Mouse (Mus musculus) forelimb bud, embryonic 11.5 days (tissue): ENCODE results near the gene Anapc16.
A peak's percentile ranks its signal among the peaks of the same experiment; 100 is the strongest.

Source experiments
- DNase-seq: peaks from one replicate; pipeline ENCODE4 v3.0.0-alpha.2; 2012; ENCODE audit warnings: low read depth, low spot score

The Anapc16 gene

DNA sequence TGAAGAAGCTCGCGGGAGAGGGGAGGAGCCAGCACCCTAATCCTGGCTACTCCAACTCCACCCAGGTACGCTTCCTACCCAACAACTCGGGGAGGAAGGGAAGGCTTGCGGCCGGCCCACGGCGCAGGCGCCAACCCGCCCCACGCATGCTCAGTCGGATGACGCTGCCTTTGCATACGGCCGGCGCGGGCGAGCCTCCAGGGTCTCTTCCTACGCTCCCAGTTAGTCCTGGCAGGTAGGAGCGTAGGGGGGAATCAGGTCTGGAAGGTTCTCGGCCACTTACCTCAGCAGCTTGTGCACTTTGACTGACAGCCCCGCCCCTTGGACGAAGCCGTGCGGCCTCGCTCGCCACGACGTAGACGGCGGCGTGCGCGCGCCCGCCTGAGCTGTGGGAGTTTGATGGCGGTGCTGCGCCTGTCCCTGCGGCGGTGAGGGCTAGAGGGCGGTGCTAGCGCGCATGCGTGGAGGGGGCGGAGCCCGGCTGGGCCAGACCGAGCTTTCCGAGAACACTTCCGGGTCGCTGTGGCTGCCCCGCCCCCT lies at the start of gene Anapc16, which contains the start of gene Ascc1:
Gene Anapc16, minus strand, starts transcription at position 463 of the 540 bp plus-strand sequence.
Gene Ascc1, plus strand, starts transcription at position 133 of the 540 bp plus-strand sequence.
- DNase-seq: peak; percentile 97

DNA sequence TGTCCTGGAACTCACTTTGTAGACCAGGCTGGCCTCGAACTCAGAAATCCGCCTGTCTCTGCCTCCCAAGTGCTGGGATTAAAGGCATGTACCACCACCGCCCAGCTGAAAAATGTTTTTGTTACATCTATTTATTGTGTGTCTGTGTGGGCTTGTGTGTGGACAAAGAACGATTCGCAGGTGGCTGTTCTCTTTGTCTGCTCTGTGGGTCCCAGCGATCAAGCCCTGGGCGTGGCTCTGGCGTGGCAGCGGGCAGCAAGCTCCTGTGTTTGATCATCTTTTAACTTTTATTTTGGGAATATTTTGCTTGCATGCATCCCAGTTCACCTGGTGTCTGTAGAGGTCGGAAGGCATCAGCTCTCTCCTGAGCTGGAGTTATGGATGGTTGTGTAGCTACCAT lies 47.6 kb upstream of the Anapc16 start:
- DNase-seq: no peak

DNA sequence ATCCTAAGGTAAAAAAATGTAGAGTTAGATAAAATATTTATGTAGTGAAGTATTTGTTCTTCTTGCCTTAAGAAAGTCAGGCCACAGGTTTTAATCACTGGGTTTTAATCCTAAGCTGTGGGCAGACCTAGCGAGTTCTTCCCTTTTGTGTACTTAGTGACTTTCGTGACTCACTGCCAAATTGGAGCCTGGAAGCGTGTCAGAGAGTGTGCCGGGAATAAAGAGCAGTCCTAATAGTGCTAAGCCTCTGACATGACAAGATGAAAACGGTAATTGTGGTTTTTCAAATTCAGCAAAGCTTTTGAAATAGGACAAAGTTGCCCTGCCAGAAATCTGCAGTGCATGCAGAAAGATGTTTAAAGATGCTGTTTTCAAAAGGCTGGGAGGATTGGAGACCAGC lies 43.8 kb upstream of the Anapc16 start:
- DNase-seq: no peak

DNA sequence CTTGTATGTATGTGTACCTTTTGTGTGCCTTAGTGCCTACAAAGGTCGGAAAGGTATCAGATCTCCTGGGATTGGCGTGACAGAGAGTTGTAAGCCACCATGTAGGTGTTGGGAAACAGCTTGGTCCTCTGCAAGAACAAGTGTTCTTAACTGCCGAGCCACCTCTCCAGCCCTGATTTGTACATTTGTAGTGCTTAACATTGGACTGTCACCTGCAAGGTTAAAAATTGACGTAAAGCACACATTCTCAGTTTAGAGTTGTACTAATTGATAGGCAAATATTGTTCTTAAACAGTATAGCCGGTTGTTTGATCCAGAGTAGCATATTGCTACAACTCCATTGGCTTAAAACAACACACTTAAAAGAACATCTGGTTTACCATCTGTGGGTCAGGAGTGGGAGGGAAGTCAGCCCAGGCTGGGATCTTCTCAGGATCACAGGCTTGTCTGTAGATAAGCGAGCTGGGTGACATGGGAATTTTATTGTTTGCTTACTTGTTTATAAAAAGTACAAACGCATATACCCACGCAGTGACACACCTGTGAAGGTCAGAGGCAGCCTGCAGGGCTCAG lies 39.5 kb upstream of the Anapc16 start:
- no peak for DNase-seq

GRCm38 (mm10) chr10:60035744-60036143 lies 32.8 kb upstream of the Anapc16 start:
- no peak for DNase-seq

DNA sequence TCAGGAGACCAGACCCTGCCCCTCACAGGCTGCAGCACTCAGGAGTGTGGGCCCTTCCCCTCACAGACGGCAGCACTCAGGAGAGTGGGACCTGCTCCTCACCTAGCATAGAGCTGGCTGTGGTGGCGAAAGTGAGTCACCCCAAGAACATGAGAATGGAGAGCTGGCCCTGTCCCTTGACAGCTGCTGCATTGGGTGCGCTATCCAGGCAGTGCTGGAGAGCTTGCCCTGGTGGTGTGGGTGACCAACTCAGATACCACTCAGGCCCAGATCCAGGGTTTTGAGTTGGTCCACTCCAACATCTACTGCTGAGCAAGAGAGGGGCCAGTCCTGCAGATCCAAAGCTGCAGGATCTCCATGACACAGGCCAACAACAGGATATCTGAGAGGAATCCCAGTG lies 31.7 kb upstream of the Anapc16 start:
- no peak for DNase-seq

GRCm38 (mm10) chr10:60033064-60033463 lies 30.1 kb upstream of the Anapc16 start:
- DNase-seq: no peak

DNA sequence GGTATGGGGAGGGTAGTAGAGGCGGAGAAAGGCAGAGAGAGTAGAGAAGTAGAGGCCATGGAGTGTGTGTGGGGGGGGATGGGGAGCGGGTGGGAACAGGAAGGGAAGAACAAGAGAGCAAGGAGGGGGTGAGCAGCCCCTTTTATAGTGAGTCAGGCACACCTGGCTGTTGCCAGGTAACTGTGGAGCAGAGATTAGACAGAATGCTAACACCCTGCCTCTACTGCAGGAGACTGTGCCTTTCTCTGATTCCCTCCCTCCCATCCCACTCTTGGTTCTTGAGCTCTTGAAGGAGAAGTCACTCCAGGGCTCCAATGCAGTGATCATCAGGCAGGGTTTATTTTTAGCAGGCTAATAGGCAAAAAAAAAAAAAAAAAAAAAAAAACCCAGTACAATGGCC lies 29.7 kb upstream of the Anapc16 start:
- no peak for DNase-seq

GRCm38 (mm10) chr10:60031985-60032384 lies 29.1 kb upstream of the Anapc16 start:
- no peak for DNase-seq

GRCm38 (mm10) chr10:60031562-60031961 lies 28.6 kb upstream of the Anapc16 start:
- DNase-seq: no peak

- no peak for DNase-seq
Measured at GRCm38 (mm10) chr10:60029387-60029786, 26.5 kb upstream of the Anapc16 start.

GRCm38 (mm10) chr10:60028979-60029378 lies 26.0 kb upstream of the Anapc16 start:
- DNase-seq: no peak

DNA sequence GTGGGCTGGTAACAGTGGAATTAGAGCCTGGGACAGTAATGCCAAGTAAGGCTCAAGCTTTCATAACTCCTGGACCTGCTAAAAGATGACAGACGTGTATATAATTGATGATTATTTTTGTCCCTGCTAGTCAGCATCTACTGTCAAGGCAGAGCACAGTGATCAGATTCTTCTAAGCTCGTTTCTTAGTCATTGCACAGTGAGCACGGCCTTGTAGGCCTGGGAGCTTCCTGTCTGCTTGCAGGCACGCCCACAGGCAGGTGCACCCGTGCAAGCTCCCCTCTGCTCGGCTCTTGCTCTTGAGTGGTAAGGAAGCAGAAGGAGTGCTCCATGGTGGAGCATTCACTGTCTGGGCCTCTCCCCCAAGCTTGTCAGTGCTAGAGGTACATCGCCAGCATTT lies 25.2 kb upstream of the Anapc16 start:
- DNase-seq: no peak

- DNase-seq: peak; percentile 63
Measured at GRCm38 (mm10) chr10:60027619-60028084, 24.7 kb upstream of the Anapc16 start.

GRCm38 (mm10) chr10:60026759-60027395 lies 23.9 kb upstream of the Anapc16 start:
- no peak for DNase-seq

DNA sequence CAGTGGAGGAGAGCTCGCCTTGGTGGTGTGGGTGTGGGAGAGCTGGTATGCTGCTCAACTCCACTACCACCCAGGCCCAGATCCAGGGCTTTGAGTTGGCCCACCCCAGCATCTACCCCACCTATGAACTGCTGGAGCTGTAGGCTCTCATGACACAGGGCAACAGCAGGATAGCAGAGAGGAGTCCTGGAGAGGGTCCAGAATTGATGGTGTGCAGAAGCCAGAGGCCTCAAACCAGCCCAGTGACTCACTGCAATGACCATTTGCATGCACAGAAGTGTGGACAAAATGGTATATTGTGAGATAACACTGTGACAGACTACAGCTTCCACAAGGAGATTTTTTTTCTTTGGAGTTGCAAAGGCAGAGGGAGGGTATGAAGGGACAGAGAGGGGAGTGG lies 20.8 kb upstream of the Anapc16 start:
- no peak for DNase-seq

- DNase-seq: no peak
Measured at GRCm38 (mm10) chr10:60019299-60019698, 16.4 kb upstream of the Anapc16 start.

DNA sequence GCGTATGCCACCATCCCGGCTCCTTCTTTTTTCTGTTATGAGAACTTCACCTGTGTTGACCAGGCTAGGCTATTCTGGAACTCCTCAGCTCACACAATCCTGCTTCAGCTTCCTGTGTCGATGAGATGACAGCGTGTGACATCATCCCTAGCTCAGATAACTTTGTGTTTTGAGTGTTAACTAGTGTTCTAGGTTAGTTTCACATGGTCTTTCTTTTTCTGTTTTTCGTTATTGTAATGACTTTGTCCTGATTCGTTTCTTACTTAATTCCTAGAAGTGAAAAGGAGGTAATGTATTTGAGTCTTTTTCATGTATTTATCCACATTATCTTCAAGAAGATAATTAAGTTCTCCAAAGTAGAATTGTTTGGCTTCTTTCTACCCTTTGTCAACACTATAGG lies 13.3 kb upstream of the Anapc16 start:
- DNase-seq: no peak

DNA sequence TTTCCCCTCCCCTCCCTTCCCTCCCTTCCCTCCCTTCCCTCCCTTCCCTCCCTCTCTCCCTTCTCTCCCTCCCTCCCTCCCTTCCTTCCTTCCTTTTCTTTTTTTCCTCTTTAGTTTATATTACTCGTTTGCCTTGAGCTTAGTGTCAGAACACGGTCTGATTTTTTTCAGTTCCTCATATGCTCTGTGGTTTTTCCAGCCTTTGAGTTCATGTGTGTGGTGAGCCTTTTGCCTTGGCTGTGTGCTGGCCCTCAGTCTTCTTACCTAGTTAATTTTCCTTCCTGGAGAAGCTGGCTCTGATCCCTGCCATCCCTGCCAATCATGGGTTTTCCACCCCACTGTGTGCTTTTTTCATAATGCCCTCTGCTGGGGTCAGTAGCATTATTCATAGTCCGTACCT lies 6.2 kb upstream of the Anapc16 start:
- DNase-seq: no peak

DNA sequence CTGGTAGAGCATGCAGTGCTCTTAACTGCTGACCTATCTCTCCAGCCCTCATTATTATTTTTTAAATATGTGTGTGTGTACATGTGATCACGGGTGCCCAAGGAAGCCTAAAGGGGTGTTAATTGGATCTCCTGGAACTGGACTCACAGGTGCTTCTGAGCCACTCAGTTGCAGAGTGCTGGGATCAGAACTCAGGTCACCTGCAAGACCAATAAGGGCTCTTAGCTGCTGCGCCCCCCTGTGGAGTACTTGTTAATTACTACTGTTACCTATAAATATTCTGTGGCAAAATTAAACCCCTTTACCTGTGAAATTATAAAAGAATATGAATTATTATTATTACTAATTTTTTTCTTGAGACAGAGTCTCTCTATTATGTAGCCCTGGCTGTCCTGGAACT lies 2.3 kb upstream of the Anapc16 start:
- no peak for DNase-seq

DNA sequence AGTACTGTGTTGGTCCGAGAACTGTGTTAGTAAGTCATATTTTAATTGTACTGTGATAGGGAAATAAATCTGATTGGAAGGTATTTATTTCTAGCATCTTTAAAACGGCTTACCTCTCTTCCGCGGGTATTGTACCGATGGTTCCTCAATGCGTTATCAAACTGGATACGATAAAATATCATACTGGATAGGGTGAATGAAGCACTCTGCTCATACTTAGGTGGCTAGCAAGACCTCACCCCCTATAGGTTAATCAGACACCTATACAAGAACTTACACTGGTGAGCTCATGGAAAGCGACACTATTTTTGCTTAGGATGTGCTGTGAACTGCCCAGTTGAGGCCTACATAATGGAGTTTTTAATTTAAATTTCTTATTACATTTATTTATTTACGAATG lies 912 bp upstream of the Anapc16 start:
- no peak for DNase-seq

GRCm38 (mm10) chr10:60003213-60003752 lies 348 bp upstream of the Anapc16 start:
- DNase-seq: no peak

GRCm38 (mm10) chr10:60002203-60002602 lies 732 bp downstream of the Anapc16 start:
- DNase-seq: no peak
